Mouse (Mus musculus) ES-E14 (cell line): ENCODE measurements around the gene Supt5. TPM values are rescaled to one million over a fixed set of nuclear protein-coding genes. Genes with fewer than 3 reads are reported as not detected.

Experiments used
- DNase-seq: peaks from one replicate; pipeline ENCODE4 v3.0.0-alpha.2; 2013; ENCODE audit warnings: low read depth, low spot score
- H3K27ac ChIP-seq: 2 replicates; pipeline ENCODE4 v1.5.1; 2012; ENCODE audit warnings: low read depth, mild to moderate bottlenecking, low read length, moderate library complexity, mixed read lengths; ENCODE audit not compliant: poor library complexity, insufficient read depth, severe bottlenecking
- H3K36me3 ChIP-seq: 2 replicates; pipeline ENCODE4 v1.6.1; 2012; ENCODE audit warnings: mild to moderate bottlenecking, low read length, moderate library complexity, mixed read lengths; ENCODE audit not compliant: control insufficient read depth, poor library complexity, insufficient read depth, severe bottlenecking
- H3K4me1 ChIP-seq, 2 experiments: fragments of 150-350 bp in 1 of 2; sonication (generic) in 1 of 2; 2 replicates each; pipeline ENCODE4 v1.6.1; 2012; ENCODE audit warnings: low read length in 2 of 2, mild to moderate bottlenecking in 1 of 2, mixed read lengths in 1 of 2; ENCODE audit not compliant: control insufficient read depth in 2 of 2, insufficient read depth in 2 of 2, poor library complexity in 1 of 2
- H3K4me3 ChIP-seq, 2 experiments: fragments of 150-350 bp in 1 of 2; sonication (generic) in 1 of 2; 2 replicates each; pipeline ENCODE4 v1.5.1; 2012; ENCODE audit warnings: low read length in 2 of 2, low read depth in 1 of 2, mild to moderate bottlenecking in 1 of 2, mixed read lengths in 1 of 2; ENCODE audit not compliant: insufficient read depth in 1 of 2, poor library complexity in 1 of 2, severe bottlenecking in 1 of 2
- H3K9ac ChIP-seq: 2 replicates; pipeline ENCODE4 v1.6.1; 2012; ENCODE audit warnings: low read depth, mild to moderate bottlenecking, low read length, mixed read lengths; ENCODE audit not compliant: poor library complexity, insufficient read depth, severe bottlenecking
- H3K9me3 ChIP-seq: fragments of 150-350 bp; sonication (generic); 2 replicates; pipeline ENCODE4 v1.6.1; 2012; ENCODE audit warnings: low read depth, mild to moderate bottlenecking, low read length; ENCODE audit not compliant: control insufficient read depth, insufficient read depth
- CHD2 ChIP-seq: IDR thresholded peaks from 2 replicates; pipeline ENCODE4 v1.6.1; 2014; ENCODE audit warnings: mild to moderate bottlenecking, low read depth, low read length, inconsistent platforms
- HCFC1 ChIP-seq: IDR thresholded peaks from 2 replicates; pipeline ENCODE4 v1.6.1; 2012; ENCODE audit warnings: low read length, inconsistent platforms, borderline replicate concordance; ENCODE audit not compliant: insufficient read depth
- MAFK ChIP-seq: IDR thresholded peaks from 2 replicates; pipeline ENCODE4 v1.6.1; 2014; ENCODE audit warnings: mild to moderate bottlenecking, low read depth, low read length, inconsistent platforms; ENCODE audit not compliant: insufficient read depth
- ZC3H11A ChIP-seq: IDR thresholded peaks from 2 replicates; pipeline ENCODE4 v1.6.1; 2012; ENCODE audit warnings: low read depth, mild to moderate bottlenecking, inconsistent platforms, low read length, borderline replicate concordance
- ZNF384 ChIP-seq: IDR thresholded peaks from 2 replicates; pipeline ENCODE4 v1.6.1; 2012; ENCODE audit warnings: low read depth, low read length, inconsistent platforms
- in situ Hi-C, 2 experiments: fragments of 600-800 bp; cut with MboI; formaldehyde crosslinking; loops; one replicate each; pipeline ENCODE4 v1.15.1; 2025; ENCODE audit warnings: low sequenced_read_pairs in 2 of 2, inconsistent platforms in 1 of 2; ENCODE audit not compliant: unreplicated experiment in 2 of 2
- total RNA-seq: library from RNA; depleted of rRNA; stranded (reverse); fragments of 300-350 nt; gene quantifications from 2 replicates; pipeline ENCODE4 v1.2.3, GENCODE M21; 2012

Gene Supt5
- total RNA-seq, 1 experiment, result 83.7 TPM

DNA sequence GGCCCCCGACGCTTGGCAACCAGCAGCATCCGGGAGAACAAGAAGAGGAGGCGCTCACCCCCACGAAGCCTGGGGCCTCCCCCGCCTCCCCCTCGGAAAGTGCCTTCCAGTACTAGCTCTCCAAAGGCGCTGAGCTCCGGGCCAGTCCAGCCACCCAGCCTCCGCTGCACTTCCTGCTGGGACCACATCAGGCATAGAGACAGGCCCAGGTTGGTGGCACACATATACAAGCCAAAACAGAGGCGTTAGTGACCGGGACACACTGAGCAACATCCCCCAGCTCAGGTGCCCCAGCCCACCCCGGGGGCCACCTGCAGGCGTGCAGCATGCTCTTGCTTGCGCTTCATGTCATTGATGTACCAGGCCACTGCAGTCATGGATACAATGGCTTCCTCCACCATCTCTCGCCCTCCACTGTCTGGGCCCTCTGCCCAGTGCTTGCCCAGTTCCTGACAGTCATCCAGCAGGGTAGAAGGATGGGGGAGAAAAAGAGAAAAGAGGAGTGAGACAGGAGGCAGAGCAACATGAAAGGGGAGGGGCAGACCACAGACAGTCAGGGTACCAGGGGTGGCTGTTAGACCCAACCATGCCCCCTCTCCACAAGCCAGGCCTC, 29.2 kb upstream of the Supt5 start:
- DNase-seq, result no peak
- Histone ChIP-seq H3K4me1 (peaks cover 0 to 4% of the 10 kb centered on the region in 2 experiments; a peak in 2 of 4 replicates), H3K9me3 (no peaks in the 10 kb centered on the region), H3K36me3 (peaks cover 15% of the 10 kb centered on the region; the same call in 1 of the 2 replicates), H3K27ac (no peak overlapping the region), H3K9ac (no peak overlapping the region), H3K4me3 (no peak overlapping the region)
- in situ Hi-C loops, result no loop called here
- TF ChIP-seq CHD2, result no peak
- TF ChIP-seq MAFK, result no peak
- no peak for TF ChIP-seq ZC3H11A
- TF ChIP-seq ZNF384, result no peak

GRCm38 (mm10) chr7:28362441-28363060, 24.0 kb upstream of the Supt5 start:
- Histone ChIP-seq H3K4me3 (no peak overlapping the region), H3K4me1 (peaks cover 0 to 13% of the 10 kb centered on the region in 2 experiments; a peak in 2 of 4 replicates), H3K27ac (no peak overlapping the region), H3K9ac (no peak overlapping the region), H3K9me3 (no peaks in the 10 kb centered on the region), H3K36me3 (peaks cover 15% of the 10 kb centered on the region; the same call in 1 of the 2 replicates)
- no peak for DNase-seq
- TF ChIP-seq ZNF384 (no peak), MAFK (no peak), HCFC1 (no peak), CHD2 (no peak), ZC3H11A (no peak)
- in situ Hi-C loops, result no loop called here

GRCm38 (mm10) chr7:28361647-28362341, 23.2 kb upstream of the Supt5 start:
- Histone ChIP-seq H3K9ac (no peak overlapping the region), H3K27ac (no peak overlapping the region), H3K36me3 (peaks cover 15% of the 10 kb centered on the region; the same call in 1 of the 2 replicates), H3K9me3 (no peaks in the 10 kb centered on the region), H3K4me1 (peaks cover 0 to 15% of the 10 kb centered on the region in 2 experiments; a peak in 2 of 4 replicates), H3K4me3 (no peak overlapping the region)
- no peak for TF ChIP-seq HCFC1
- TF ChIP-seq ZC3H11A, result no peak
- TF ChIP-seq ZNF384, result no peak
- TF ChIP-seq MAFK, result no peak
- no peak for TF ChIP-seq CHD2
- no peak for DNase-seq
- in situ Hi-C loops, result no loop called here

DNA sequence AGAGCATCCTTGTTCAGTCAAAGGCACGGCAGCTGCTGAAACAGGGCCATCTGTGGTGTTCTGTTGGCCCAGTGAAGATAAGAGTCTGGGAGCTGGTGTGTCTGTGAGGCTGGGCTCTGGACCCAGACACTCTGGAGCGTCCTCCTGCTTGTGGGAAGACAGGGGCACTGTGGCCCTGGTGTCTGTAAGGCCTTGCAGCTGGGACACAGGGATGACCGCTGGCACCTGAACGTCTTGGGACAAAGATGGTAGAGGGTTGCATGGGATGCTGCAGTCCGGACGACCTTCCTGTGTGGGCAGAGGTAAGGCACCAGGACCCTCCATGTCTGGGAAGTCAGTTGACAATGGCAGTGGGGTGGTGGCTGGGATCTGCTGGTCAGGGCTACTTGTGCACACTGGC, 21.7 kb upstream of the Supt5 start:
- Histone ChIP-seq H3K27ac (no peak overlapping the region), H3K9me3 (no peaks in the 10 kb centered on the region), H3K9ac (no peak overlapping the region), H3K36me3 (peaks cover 15% of the 10 kb centered on the region; the same call in 1 of the 2 replicates), H3K4me1 (peaks cover 0 to 15% of the 10 kb centered on the region in 2 experiments; a peak in 2 of 4 replicates), H3K4me3 (no peak overlapping the region)
- DNase-seq, result no peak
- TF ChIP-seq CHD2 (no peak), MAFK (no peak), HCFC1 (no peak), ZNF384 (no peak), ZC3H11A (no peak)
- in situ Hi-C loops, result no loop called here
